Mouse (Mus musculus): Measurements from ENCODE around the gene Rab20. TPM values are rescaled to one million over a fixed set of nuclear protein-coding genes. Genes with fewer than 3 reads are reported as not detected.

The Rab20 gene
- polyA plus RNA-seq, 1 experiment from 2014 or later, result 7.4 TPM

- no peak overlapping the region for H3K27ac ChIP-seq (ENCODE audit: low read length)
- ATAC-seq (ENCODE audit: low read depth), result no peak
These were observed 15.0 kb downstream of the Rab20 start for GRCm38 (mm10) chr8:11463541-11463888.

DNA sequence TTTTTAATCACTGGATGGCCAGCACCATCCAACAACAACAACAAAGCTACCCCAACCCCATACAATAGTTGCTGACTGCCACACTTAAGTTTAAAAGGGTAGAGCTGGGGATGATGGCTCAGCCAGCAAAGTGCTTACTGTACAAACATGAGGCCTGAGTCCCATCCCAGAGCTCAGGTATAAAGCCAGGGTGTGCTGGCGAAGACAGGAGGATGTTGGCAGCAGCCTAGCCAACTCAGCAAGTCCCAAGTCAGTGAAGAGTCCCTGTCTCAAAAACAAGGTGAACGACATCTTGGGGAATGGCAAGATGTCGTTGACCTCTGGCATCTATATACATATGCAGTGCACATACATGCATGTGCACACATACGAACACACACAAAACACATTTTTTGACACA, 15.9 kb downstream of the Rab20 start:
- ATAC-seq (ENCODE audit: low read depth), result no peak
- no peaks in the 10 kb centered on the region for H3K27me3 ChIP-seq (ENCODE audit: control insufficient read depth, insufficient read depth, low read depth, low read length)
- no peak overlapping the region for H3K9ac ChIP-seq (ENCODE audit: low read depth, low read length)
- H3K4me1 ChIP-seq (ENCODE audit: control insufficient read depth, low read depth, low read length), result peaks cover 11% of the 10 kb centered on the region
- H3K9me3 ChIP-seq (replicated peaks; ENCODE audit: control insufficient read depth, low read length), result no peaks in the 10 kb centered on the region
- H3K27ac ChIP-seq (ENCODE audit: low read length), result no peak overlapping the region
- no peaks in the 10 kb centered on the region for H3K36me3 ChIP-seq (ENCODE audit: control insufficient read depth, insufficient read depth)
- 63% methylated on average over 4 of the region's 4 CpGs for WGBS (ENCODE audit: insufficient replicate concordance)
- no peak overlapping the region for H3K4me3 ChIP-seq (ENCODE audit: low read depth, low read length)
- H3K4me2 ChIP-seq (ENCODE audit: low read depth, low read length), result no peak overlapping the region

More at GRCm38 (mm10) chr8:11463541-11463888, 15.0 kb downstream of the Rab20 start:
- no peak overlapping the region for H3K9ac ChIP-seq (ENCODE audit: low read depth, low read length)
- H3K9me3 ChIP-seq (replicated peaks; ENCODE audit: control insufficient read depth, low read length), result no peaks in the 10 kb centered on the region
- H3K4me1 ChIP-seq (ENCODE audit: control insufficient read depth, low read depth, low read length), result peaks cover 9% of the 10 kb centered on the region
- no peaks in the 10 kb centered on the region for H3K27me3 ChIP-seq (ENCODE audit: control insufficient read depth, insufficient read depth, low read depth, low read length)
- H3K36me3 ChIP-seq (ENCODE audit: control insufficient read depth, insufficient read depth), result no peaks in the 10 kb centered on the region
- H3K4me3 ChIP-seq (ENCODE audit: low read depth, low read length), result no peak overlapping the region
- WGBS (ENCODE audit: insufficient replicate concordance), result 51% methylated on average over 2 of the region's 2 CpGs
- no peak overlapping the region for H3K4me2 ChIP-seq (ENCODE audit: low read depth, low read length)

DNA sequence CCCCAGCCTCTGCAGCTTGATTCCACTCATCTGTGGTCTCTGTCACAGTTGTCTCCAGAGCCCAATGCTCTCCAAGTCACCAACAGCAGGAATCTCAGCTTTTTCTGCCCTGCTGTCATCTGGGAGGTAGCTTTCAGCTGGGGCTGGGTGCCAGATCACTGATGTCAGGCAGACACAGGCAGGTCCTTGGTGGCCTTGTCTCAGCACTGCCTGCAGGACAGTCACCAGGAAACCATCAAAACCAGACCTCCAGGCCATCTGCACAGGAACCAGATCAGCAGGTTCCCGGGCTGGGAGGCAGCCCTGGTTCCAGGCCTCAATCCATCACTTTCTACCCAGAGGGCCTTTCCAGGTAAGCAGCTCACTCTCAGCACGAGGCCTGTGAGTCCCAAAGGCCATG, 16.7 kb downstream of the Rab20 start:
- H3K9ac ChIP-seq (ENCODE audit: low read depth, low read length), result no peak overlapping the region
- no peak overlapping the region for H3K4me2 ChIP-seq (ENCODE audit: low read depth, low read length)
- H3K9me3 ChIP-seq (replicated peaks; ENCODE audit: control insufficient read depth, low read length), result no peaks in the 10 kb centered on the region
- no peak overlapping the region for H3K4me3 ChIP-seq (ENCODE audit: low read depth, low read length)
- H3K4me1 ChIP-seq (ENCODE audit: control insufficient read depth, low read depth, low read length), result peaks cover 13% of the 10 kb centered on the region
- no peaks in the 10 kb centered on the region for H3K27me3 ChIP-seq (ENCODE audit: control insufficient read depth, insufficient read depth, low read depth, low read length)
- H3K36me3 ChIP-seq (ENCODE audit: control insufficient read depth, insufficient read depth), result no peaks in the 10 kb centered on the region
- no peak for ATAC-seq (ENCODE audit: low read depth)
- H3K27ac ChIP-seq (ENCODE audit: low read length), result no peak overlapping the region
- 54% methylated on average over 2 of the region's 2 CpGs for WGBS (ENCODE audit: insufficient replicate concordance)

GRCm38 (mm10) chr8:11460934-11461333, 17.6 kb downstream of the Rab20 start:
- no peak for ATAC-seq (ENCODE audit: low read depth)
- no peak overlapping the region for H3K27ac ChIP-seq (ENCODE audit: low read length)
- no peaks in the 10 kb centered on the region for H3K36me3 ChIP-seq (ENCODE audit: control insufficient read depth, insufficient read depth)
- H3K27me3 ChIP-seq (ENCODE audit: control insufficient read depth, insufficient read depth, low read depth, low read length), result no peaks in the 10 kb centered on the region
- H3K9ac ChIP-seq (ENCODE audit: low read depth, low read length), result no peak overlapping the region
- no peak overlapping the region for H3K4me3 ChIP-seq (ENCODE audit: low read depth, low read length)
- 28% methylated on average over 2 of the region's 2 CpGs for WGBS (ENCODE audit: insufficient replicate concordance)
- no peaks in the 10 kb centered on the region for H3K9me3 ChIP-seq (replicated peaks; ENCODE audit: control insufficient read depth, low read length)
- H3K4me1 ChIP-seq (ENCODE audit: control insufficient read depth, low read depth, low read length), result peaks cover 13% of the 10 kb centered on the region
- no peak overlapping the region for H3K4me2 ChIP-seq (ENCODE audit: low read depth, low read length)

DNA sequence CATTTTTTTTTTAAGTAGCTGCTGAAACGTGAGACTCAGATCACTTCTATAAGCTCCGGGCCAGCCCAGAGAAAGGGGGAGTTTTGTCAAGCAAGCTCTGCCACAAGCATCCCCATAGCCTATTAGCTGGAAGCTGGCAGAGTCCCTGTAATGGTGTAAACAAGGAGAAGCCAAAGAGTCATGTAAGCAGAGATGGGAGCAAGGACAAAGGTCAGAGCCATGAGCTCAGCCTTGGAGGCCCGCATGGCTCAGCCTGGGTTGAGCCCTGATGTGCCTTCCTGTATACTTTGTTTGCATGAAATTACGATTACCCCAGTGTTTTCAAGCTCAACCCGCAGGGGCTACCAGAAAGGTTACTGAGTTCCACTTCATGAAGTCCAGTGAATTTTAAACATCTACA, 19.5 kb downstream of the Rab20 start:
- Histone ChIP-seq H3K4me3 (ENCODE audit: low read depth, low read length) (no peak overlapping the region), H3K27ac (ENCODE audit: low read length) (peak overlapping the region; percentile 80)

DNA sequence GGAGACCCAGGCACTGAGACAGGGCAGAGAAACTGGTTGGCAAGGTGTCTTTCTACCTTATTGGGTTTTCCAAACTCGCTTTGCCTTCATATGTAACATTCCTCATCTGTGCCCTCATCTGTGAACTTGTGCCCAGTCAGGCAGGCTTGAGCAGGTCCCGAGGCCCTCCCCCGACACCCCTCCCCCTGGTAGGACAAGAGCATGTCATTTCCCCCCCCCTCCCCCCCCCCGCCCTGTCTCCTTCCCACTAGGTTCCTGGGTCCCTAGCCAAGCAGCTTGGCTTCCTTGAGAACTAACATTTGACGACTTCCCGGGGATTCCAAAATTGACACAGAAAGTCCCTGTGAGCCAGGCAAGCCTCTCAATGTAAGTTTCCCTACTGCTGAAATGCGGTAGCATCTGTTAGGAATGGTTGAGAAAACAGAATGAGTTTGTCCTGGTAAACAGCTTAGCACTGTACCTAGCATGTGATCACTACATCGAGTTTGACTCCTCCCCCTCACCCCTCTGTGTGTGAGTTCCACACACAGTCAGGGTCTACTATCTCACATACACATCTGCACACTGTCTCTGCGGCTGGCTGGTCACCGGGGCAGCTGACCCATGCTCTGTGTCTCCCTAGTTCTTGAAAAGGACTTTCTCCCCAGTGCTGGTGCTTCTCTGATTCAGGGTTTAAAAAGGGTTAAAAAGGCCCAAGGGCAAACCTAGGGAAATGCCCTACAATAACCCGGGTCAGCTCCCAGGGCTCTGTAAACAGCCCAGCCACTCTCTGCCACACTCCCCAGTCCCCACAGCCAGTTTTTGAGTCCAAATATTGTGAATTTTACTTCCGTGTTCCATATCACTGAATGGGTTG, 20.3 kb downstream of the Rab20 start:
- Histone ChIP-seq H3K9me3 (replicated peaks; ENCODE audit: control insufficient read depth, low read length) (no peaks in the 10 kb centered on the region), H3K4me3 (ENCODE audit: low read depth, low read length) (no peak overlapping the region), H3K27ac (ENCODE audit: low read length) (peak overlapping the region; percentile 80), H3K27me3 (ENCODE audit: control insufficient read depth, insufficient read depth, low read depth, low read length) (no peaks in the 10 kb centered on the region), H3K4me1 (ENCODE audit: control insufficient read depth, low read depth, low read length) (peaks cover 6% of the 10 kb centered on the region), H3K9ac (ENCODE audit: low read depth, low read length) (no peak overlapping the region), H3K4me2 (ENCODE audit: low read depth, low read length) (peak overlapping the region; percentile 40), H3K36me3 (ENCODE audit: control insufficient read depth, insufficient read depth) (no peaks in the 10 kb centered on the region)
- ATAC-seq (ENCODE audit: low read depth), result peak; percentile 79
- 28% methylated on average over 12 of the region's 12 CpGs for WGBS (ENCODE audit: insufficient replicate concordance)

More for the DNA sequence above, 19.5 kb downstream of the Rab20 start:
- no peaks in the 10 kb centered on the region for H3K36me3 ChIP-seq (ENCODE audit: control insufficient read depth, insufficient read depth)
- peak overlapping the region; percentile 40 for H3K4me2 ChIP-seq (ENCODE audit: low read depth, low read length)
- 50% methylated on average over 5 of the region's 5 CpGs for WGBS (ENCODE audit: insufficient replicate concordance)
- no peaks in the 10 kb centered on the region for H3K27me3 ChIP-seq (ENCODE audit: control insufficient read depth, insufficient read depth, low read depth, low read length)
- H3K4me1 ChIP-seq (ENCODE audit: control insufficient read depth, low read depth, low read length), result peaks cover 6% of the 10 kb centered on the region
- no peaks in the 10 kb centered on the region for H3K9me3 ChIP-seq (replicated peaks; ENCODE audit: control insufficient read depth, low read length)
- ATAC-seq (ENCODE audit: low read depth), result peak; percentile 80
- H3K9ac ChIP-seq (ENCODE audit: low read depth, low read length), result no peak overlapping the region

DNA sequence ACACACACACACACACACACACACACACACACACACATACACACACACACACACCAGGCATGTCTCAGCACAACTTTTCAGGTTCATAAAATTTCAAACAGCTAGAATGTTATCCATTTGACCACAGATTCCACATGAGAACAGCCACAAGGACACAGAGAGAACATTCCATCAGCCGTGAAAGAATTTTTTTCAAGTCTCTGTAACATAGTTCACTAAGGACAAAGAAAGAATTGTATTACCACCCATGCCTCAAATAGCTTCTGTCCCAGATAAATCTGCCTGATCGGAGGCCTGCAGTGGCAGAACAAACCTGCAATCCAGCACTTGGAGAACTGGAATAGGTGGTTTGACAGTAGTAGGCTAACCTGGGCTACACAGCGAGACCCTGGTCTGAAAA, 21.2 kb downstream of the Rab20 start:
- no peak overlapping the region for H3K9ac ChIP-seq (ENCODE audit: low read depth, low read length)
- 63% methylated on average over 3 of the region's 3 CpGs for WGBS (ENCODE audit: insufficient replicate concordance)
- no peak for ATAC-seq (ENCODE audit: low read depth)

GRCm38 (mm10) chr8:11454228-11454627, 24.3 kb downstream of the Rab20 start:
- Histone ChIP-seq H3K9me3 (replicated peaks; ENCODE audit: control insufficient read depth, low read length) (no peaks in the 10 kb centered on the region), H3K4me2 (ENCODE audit: low read depth, low read length) (no peak overlapping the region), H3K4me3 (ENCODE audit: low read depth, low read length) (no peak overlapping the region), H3K27me3 (ENCODE audit: control insufficient read depth, insufficient read depth, low read depth, low read length) (no peaks in the 10 kb centered on the region), H3K36me3 (ENCODE audit: control insufficient read depth, insufficient read depth) (no peaks in the 10 kb centered on the region), H3K9ac (ENCODE audit: low read depth, low read length) (no peak overlapping the region), H3K4me1 (ENCODE audit: control insufficient read depth, low read depth, low read length) (peaks cover 4% of the 10 kb centered on the region), H3K27ac (ENCODE audit: low read length) (no peak overlapping the region)
- WGBS (ENCODE audit: insufficient replicate concordance), result 67% methylated on average over 12 of the region's 12 CpGs
- no peak for ATAC-seq (ENCODE audit: low read depth)

More for the DNA sequence above, 21.2 kb downstream of the Rab20 start:
- Histone ChIP-seq H3K9me3 (replicated peaks; ENCODE audit: control insufficient read depth, low read length) (no peaks in the 10 kb centered on the region), H3K27me3 (ENCODE audit: control insufficient read depth, insufficient read depth, low read depth, low read length) (no peaks in the 10 kb centered on the region), H3K4me3 (ENCODE audit: low read depth, low read length) (no peak overlapping the region), H3K36me3 (ENCODE audit: control insufficient read depth, insufficient read depth) (no peaks in the 10 kb centered on the region), H3K4me1 (ENCODE audit: control insufficient read depth, low read depth, low read length) (peaks cover 6% of the 10 kb centered on the region), H3K27ac (ENCODE audit: low read length) (peak overlapping the region; percentile 45; the same call in 1 of the 2 replicates), H3K4me2 (ENCODE audit: low read depth, low read length) (no peak overlapping the region)

DNA sequence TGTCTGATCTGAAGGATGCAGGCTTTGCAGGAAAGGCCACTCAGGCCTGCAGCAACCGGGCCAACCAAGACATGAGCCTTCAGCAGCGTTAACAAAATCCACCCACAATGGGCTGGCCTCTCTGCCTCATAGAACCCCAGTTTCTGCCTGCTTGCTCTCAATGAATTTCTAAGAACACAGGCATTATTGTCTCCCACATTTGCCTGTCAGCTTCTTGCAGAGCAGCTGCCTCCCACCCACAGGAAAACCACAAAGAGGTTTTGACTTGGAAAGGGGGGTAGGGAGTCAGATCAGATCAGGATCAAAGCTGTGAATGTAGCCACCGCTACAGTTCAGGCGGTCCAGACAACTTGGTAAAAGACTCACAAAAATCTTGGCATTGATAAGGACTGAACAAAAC, 25.5 kb downstream of the Rab20 start:
- 29% methylated on average over 4 of the region's 4 CpGs for WGBS (ENCODE audit: insufficient replicate concordance)
- no peaks in the 10 kb centered on the region for H3K36me3 ChIP-seq (ENCODE audit: control insufficient read depth, insufficient read depth)
- H3K4me3 ChIP-seq (ENCODE audit: low read depth, low read length), result no peak overlapping the region
- no peaks in the 10 kb centered on the region for H3K27me3 ChIP-seq (ENCODE audit: control insufficient read depth, insufficient read depth, low read depth, low read length)
- H3K4me2 ChIP-seq (ENCODE audit: low read depth, low read length), result no peak overlapping the region
- no peak overlapping the region for H3K9ac ChIP-seq (ENCODE audit: low read depth, low read length)
- ATAC-seq (ENCODE audit: low read depth), result no peak
- H3K27ac ChIP-seq (ENCODE audit: low read length), result no peak overlapping the region
- H3K9me3 ChIP-seq (replicated peaks; ENCODE audit: control insufficient read depth, low read length), result no peaks in the 10 kb centered on the region
- H3K4me1 ChIP-seq (ENCODE audit: control insufficient read depth, low read depth, low read length), result peaks cover 4% of the 10 kb centered on the region
